Comparison of ENCODE assay signal across 18 mouse cellular contexts in genomic region chr13:98693316-98693715, GRCm38 (mm10). TPM values are rescaled to one million over a fixed set of nuclear protein-coding genes. Genes with fewer than 3 reads are reported as not detected.
DNase-seq lines count a peak whose midpoint lies in the region; ATAC-seq and TF ChIP-seq lines count a peak whose summit lies in the region.
"Had no signal": no experiment of that assay in that cellular context is flagged by ENCODE, and none has a peak within 500 bp of the region (broad histone marks: within the 10 kb centered on the region; RNA-seq: fewer than 3 reads in every experiment).

No protein-coding gene starts in this region.

- no peak for TF ChIP-seq POLR2A in myocyte (IDR thresholded peaks at IDR 0.05; ENCODE audit: insufficient read length, low read depth)

- DNase-seq in kidney, adult 8-10 months: no peak
- DNase-seq in G1E (ENCODE audit: low spot score): no peak
- no peak for DNase-seq in gastrocnemius, postnatal 36 days
- DNase-seq in adrenal gland, adult 8-10 months: no peak
- DNase-seq in retina, postnatal 1 day: no peak
- DNase-seq: cerebellum, adult 2 months; gastrocnemius, adult 2 months; right cerebral cortex, postnatal 25 days had no signal

- WGBS in kidney, embryonic 16.5 days: 82% methylated on average over 11 of the region's 11 CpGs
- 75% methylated on average over 11 of the region's 11 CpGs for WGBS in intestine, embryonic 15.5 days

- TF ChIP-seq CTCF in G1E (IDR thresholded peaks at IDR 0.05; ENCODE audit: low read depth, low read length): no peak

- no peak overlapping the region for H3ac ChIP-seq in myocyte (ENCODE audit: control insufficient read depth, insufficient read length)

- H3K9ac ChIP-seq in kidney, embryonic 16.5 days (replicated peaks; ENCODE audit: low read length): no peak overlapping the region
- H3K9ac ChIP-seq in intestine, embryonic 15.5 days: no peak overlapping the region
- H3K9ac ChIP-seq: embryonic facial prominence, embryonic 12.5 days; forebrain, embryonic 12.5 days; limb, embryonic 15.5 days; midbrain, embryonic 13.5 days had no signal

- no peaks in the 10 kb centered on the region for H3K79me2 ChIP-seq in myocyte (ENCODE audit: control insufficient read depth, insufficient read depth)

- H3K4me2 ChIP-seq in kidney, embryonic 16.5 days (replicated peaks; ENCODE audit: low read depth, low read length): 0 out of 2 replicates have a peak overlapping the region, but pooled peaks have one; percentile 13
- peak overlapping the region; percentile 74 for H3K4me2 ChIP-seq in intestine, embryonic 15.5 days (replicated peaks)
- H3K4me2 ChIP-seq in myocyte (ENCODE audit: low read depth): peak overlapping the region; percentile 79
- H3K4me2 ChIP-seq: embryonic facial prominence, embryonic 12.5 days; forebrain, embryonic 12.5 days; limb, embryonic 15.5 days; midbrain, embryonic 13.5 days had no signal

- H3K4me3 ChIP-seq in kidney, embryonic 16.5 days (ENCODE audit: low read length): no peak overlapping the region
- 0 out of 2 replicates have a peak overlapping the region, but pooled peaks have one; percentile 27 for H3K4me3 ChIP-seq in G1E (ENCODE audit: low read depth, low read length)
- H3K4me3 ChIP-seq in intestine, embryonic 15.5 days (replicated peaks): peak overlapping the region; percentile 47
- no peak overlapping the region for H3K4me3 ChIP-seq in myocyte
- H3K4me3 ChIP-seq: embryonic facial prominence, embryonic 12.5 days; forebrain, embryonic 12.5 days; gastrocnemius, adult 2 months; limb, embryonic 15.5 days; midbrain, embryonic 13.5 days had no signal

- peak overlapping the region; percentile 15; the same call in 1 of the 2 replicates for H3K27ac ChIP-seq in kidney, embryonic 16.5 days (ENCODE audit: low read length)
- H3K27ac ChIP-seq in intestine, embryonic 15.5 days: peak overlapping the region; percentile 13
- H3K27ac ChIP-seq: embryonic facial prominence, embryonic 12.5 days; forebrain, embryonic 12.5 days; gastrocnemius, adult 2 months; limb, embryonic 15.5 days; midbrain, embryonic 13.5 days had no signal

- H3K4me1 ChIP-seq in kidney, embryonic 16.5 days (ENCODE audit: insufficient read depth, low read length): peaks cover 16% of the 10 kb centered on the region
- peaks cover 4% of the 10 kb centered on the region for H3K4me1 ChIP-seq in G1E (ENCODE audit: insufficient read depth, low read depth, low read length)
- H3K4me1 ChIP-seq in intestine, embryonic 15.5 days (replicated peaks): peaks cover 32% of the 10 kb centered on the region

- ATAC-seq in kidney, embryonic 16.5 days (ENCODE audit: low FRiP score, low TSS enrichment): no peak
- ATAC-seq in G1E (ENCODE audit: extremely low read depth, insufficient number of reproducible peaks, low FRiP score, poor library complexity, severe bottlenecking): no peak
- ATAC-seq in intestine, embryonic 15.5 days: no peak
- ATAC-seq: midbrain, embryonic 13.5 days had no signal

- no peaks in the 10 kb centered on the region for H3K9me3 ChIP-seq in kidney, embryonic 16.5 days (ENCODE audit: low read length)
- H3K9me3 ChIP-seq in G1E (replicated peaks): no peaks in the 10 kb centered on the region
- no peaks in the 10 kb centered on the region for H3K9me3 ChIP-seq in intestine, embryonic 15.5 days
- H3K9me3 ChIP-seq: embryonic facial prominence, embryonic 12.5 days; forebrain, embryonic 12.5 days; limb, embryonic 15.5 days; midbrain, embryonic 13.5 days had no signal

- intact Hi-C loops in gastrocnemius, postnatal 36 days (cut with DNase I): no loop called here

- peaks cover 16% of the 10 kb centered on the region; the same call in 1 of the 2 replicates for H3K27me3 ChIP-seq in kidney, embryonic 16.5 days (ENCODE audit: insufficient read depth, low read length)
- peaks cover 2% of the 10 kb centered on the region; the same call in 1 of the 2 replicates for H3K27me3 ChIP-seq in G1E (ENCODE audit: insufficient read depth, low read length)
- H3K27me3 ChIP-seq in intestine, embryonic 15.5 days (replicated peaks): peaks cover 4% of the 10 kb centered on the region; the same call in 1 of the 2 replicates
- no peaks in the 10 kb centered on the region for H3K27me3 ChIP-seq in myocyte (ENCODE audit: control insufficient read depth, insufficient read depth, insufficient read length)

- no peaks in the 10 kb centered on the region for H3K36me3 ChIP-seq in kidney, embryonic 16.5 days (ENCODE audit: insufficient read depth, low read length)
- no peaks in the 10 kb centered on the region for H3K36me3 ChIP-seq in G1E (replicated peaks)
- no peaks in the 10 kb centered on the region for H3K36me3 ChIP-seq in intestine, embryonic 15.5 days
- no peaks in the 10 kb centered on the region for H3K36me3 ChIP-seq in myocyte (ENCODE audit: control insufficient read depth, insufficient read depth)
- H3K36me3 ChIP-seq: embryonic facial prominence, embryonic 12.5 days; forebrain, embryonic 12.5 days; limb, embryonic 15.5 days; midbrain, embryonic 13.5 days had no signal

TF ChIP-seq in myocyte, 11 proteins besides CTCF, POLR2A, EP300 and RAD21:
- no peak for TF ChIP-seq E2F4 (IDR thresholded peaks at IDR 0.05; ENCODE audit: insufficient read depth)
- peak in 1 of 3 experiments; percentile 35 for TF ChIP-seq MYOD1 (IDR thresholded peaks at IDR 0.05; ENCODE audit: control insufficient read depth in 1 of 3, insufficient read length in 2 of 3, low read depth in 2 of 3)
- no peak for TF ChIP-seq TCF3 (IDR thresholded peaks at IDR 0.05; ENCODE audit: insufficient read length, low read depth)
- TF ChIP-seq USF1 (IDR thresholded peaks at IDR 0.05; ENCODE audit: low read depth): no peak
- TF ChIP-seq CEBPB (IDR thresholded peaks at IDR 0.05; ENCODE audit: insufficient read depth, poor library complexity, severe bottlenecking): no peak

RNA-seq across cellular contexts. Expression of gene Tmem171, which starts 1.3 kb away (rescaled TPM):
- 9.0 and 10.5 TPM in 2 replicates for polyA plus RNA-seq in kidney, embryonic 16.5 days (2015; fragmentation: Nextera tagmentation; extraction: Ambion mirVana)
- total RNA-seq in G1E (2014; fragmentation: Nextera tagmentation) (not detected in 2 replicates), G1E (2017) (0.11 TPM in 1 of 2 replicates, not detected in the other)
- polyA plus RNA-seq in G1E (2012) (not detected in 2 replicates), myocyte (2012; fragmentation: generic; extraction: Trizol) (3.5 TPM)
- polyA plus RNA-seq in intestine, embryonic 15.5 days (2015; fragmentation: Nextera tagmentation; extraction: Ambion mirVana): 28.9 and 31.8 TPM in 2 replicates
- under 1 TPM; 0.37 to 0.71 TPM for total RNA-seq in gastrocnemius, postnatal 36 days (2021)
- under 1 TPM in 3 of 4 experiments, not detected in 1; 0.40 to 0.80 (median 0.55) TPM for total RNA-seq in adrenal gland, adult 8-10 months (2022)
- total RNA-seq: neutrophil, adult 5-6 weeks had no signal
- polyA plus RNA-seq: cerebellum, adult 2 months; embryonic facial prominence, embryonic 12.5 days; forebrain, embryonic 12.5 days; midbrain, embryonic 13.5 days had no signal

RNA-seq across cellular contexts. Expression of gene Tmem174, which starts 56.1 kb away (rescaled TPM):
- 41.1 and 44.3 TPM in 2 replicates for polyA plus RNA-seq in kidney, embryonic 16.5 days (2015; fragmentation: Nextera tagmentation; extraction: Ambion mirVana)
- total RNA-seq in G1E (2014; fragmentation: Nextera tagmentation) (not detected in 2 replicates), G1E (2017) (0.12 and 0.16 TPM in 2 replicates)
- polyA plus RNA-seq in G1E (2012) (not detected in 2 replicates), myocyte (2012; fragmentation: generic; extraction: Trizol) (not detected)
- 0.06 and 0.09 TPM in 2 replicates for polyA plus RNA-seq in intestine, embryonic 15.5 days (2015; fragmentation: Nextera tagmentation; extraction: Ambion mirVana)
- total RNA-seq in gastrocnemius, postnatal 36 days (2021): not detected
- total RNA-seq in adrenal gland, adult 8-10 months (2022): not detected
- total RNA-seq: gastrocnemius, adult 2 months; neutrophil, adult 5-6 weeks had no signal
- polyA plus RNA-seq: embryonic facial prominence, embryonic 12.5 days; forebrain, embryonic 12.5 days; heart, postnatal 0 days; limb, embryonic 15.5 days; midbrain, embryonic 13.5 days; stomach, embryonic 14.5 days had no signal

Comparison
In these comparisons a context has a peak if more than half of its experiments do, and no peak if none do; other contexts are left out.
1. H3K4me2 ChIP-seq: peak in every context shown above with its lines; median percentile 79 in myocyte; 74 in intestine, embryonic 15.5 days; 13 in kidney, embryonic 16.5 days.
2. H3K4me3 ChIP-seq: peak in G1E (single experiment) and intestine, embryonic 15.5 days (single experiment); none in kidney, embryonic 16.5 days (single experiment) and myocyte (single experiment).
3. RNA of gene Tmem174, which starts 56.1 kb away (polyA plus RNA-seq): 41.1 to 44.3 TPM in kidney, embryonic 16.5 days; 0.06 to 0.09 TPM in intestine, embryonic 15.5 days, not detected in G1E and not detected in myocyte (single experiment); every median in the first group is over 10 times any median in the second.